Mouse (Mus musculus) cerebellum, adult 11-12 months (tissue): ENCODE measurements around the gene Ager.

Experiments
- DNase-seq: peaks from one replicate; pipeline ENCODE4 v3.0.0; 2022

Gene Ager

GRCm38 (mm10) chr17:34605609-34606008 is 7.9 kb downstream of the Ager start:
- peak; percentile 96 for DNase-seq

GRCm38 (mm10) chr17:34606186-34607039 is 8.8 kb downstream of the Ager start:
- DNase-seq = no peak

- DNase-seq = peak; percentile 65
These were observed 10.3 kb downstream of the Ager start for GRCm38 (mm10) chr17:34607997-34608396.

GRCm38 (mm10) chr17:34611050-34611449 is 13.4 kb downstream of the Ager start:
- no peak for DNase-seq

- no peak for DNase-seq
These were observed 15.5 kb downstream of the Ager start for GRCm38 (mm10) chr17:34613054-34613645.

GRCm38 (mm10) chr17:34613830-34614229 is 16.2 kb downstream of the Ager start:
- no peak for DNase-seq

- DNase-seq = no peak
These were observed 18.2 kb downstream of the Ager start, which contains the start of gene Egfl8 for GRCm38 (mm10) chr17:34615871-34616270. Egfl8 (minus strand) TSS chr17:34615971.

GRCm38 (mm10) chr17:34618999-34619398 is 21.3 kb downstream of the Ager start:
- DNase-seq = no peak

GRCm38 (mm10) chr17:34621006-34621405 is 23.3 kb downstream of the Ager start:
- no peak for DNase-seq

- no peak for DNase-seq
These were observed 25.5 kb downstream of the Ager start for GRCm38 (mm10) chr17:34623161-34623560.

- DNase-seq = no peak
These were observed 27.3 kb downstream of the Ager start for GRCm38 (mm10) chr17:34624981-34625380.

GRCm38 (mm10) chr17:34626062-34626772 is 28.6 kb downstream of the Ager start:
- DNase-seq = peak; percentile 56

GRCm38 (mm10) chr17:34626773-34627092 is 29.1 kb downstream of the Ager start:
- DNase-seq = no peak

- DNase-seq = peak; percentile 92
These were observed 29.7 kb downstream of the Ager start for GRCm38 (mm10) chr17:34627093-34627942.

- peak; percentile 86 for DNase-seq
These were observed 30.4 kb downstream of the Ager start, which contains the start of gene Ppt2 for GRCm38 (mm10) chr17:34627943-34628643. Ppt2 (minus strand) TSS chr17:34628510.

- peak; percentile 63 for DNase-seq
These were observed 30.9 kb downstream of the Ager start for GRCm38 (mm10) chr17:34628644-34628967.

- peak; percentile 77 for DNase-seq
These were observed 31.6 kb downstream of the Ager start, which contains the start of gene Prrt1 for GRCm38 (mm10) chr17:34629221-34629751. Prrt1 (plus strand) TSS chr17:34629533.

- peak; percentile 72 for DNase-seq
These were observed 32.3 kb downstream of the Ager start for GRCm38 (mm10) chr17:34629796-34630603.

- DNase-seq = peak; percentile 74
These were observed 33.2 kb downstream of the Ager start for GRCm38 (mm10) chr17:34630761-34631301.

GRCm38 (mm10) chr17:34631647-34632046 is 34.0 kb downstream of the Ager start:
- DNase-seq = peak; percentile 80
